ENCODE assay signal across 19 mouse cellular contexts in genomic region chr11:50286428-50286827, GRCm38 (mm10). TPM values are rescaled to one million over a fixed set of nuclear protein-coding genes. Genes with fewer than 3 reads are reported as not detected.
DNase-seq lines count a peak whose midpoint lies in the region; ATAC-seq and TF ChIP-seq lines count a peak whose summit lies in the region.
"Had no signal": no experiment of that assay in that cellular context is flagged by ENCODE, and none has a peak within 500 bp of the region (broad histone marks: within the 10 kb centered on the region; RNA-seq: fewer than 3 reads in every experiment).

No protein-coding gene starts in this region.

- no peak overlapping the region for H3K9ac ChIP-seq in liver, embryonic 15.5 days
- 0 out of 2 replicates have a peak overlapping the region, but pooled peaks have one; percentile 24 for H3K9ac ChIP-seq in CH12.LX (ENCODE audit: insufficient read depth, low read depth)
- H3K9ac ChIP-seq: embryonic facial prominence, embryonic 13.5 days; hindbrain, embryonic 13.5 days; limb, embryonic 15.5 days had no signal

- WGBS in liver, embryonic 15.5 days (ENCODE audit: insufficient replicate concordance) = 39% methylated on average over 1 of the region's 1 CpGs

- no peak overlapping the region for H3K4me2 ChIP-seq in liver, embryonic 15.5 days
- H3K4me2 ChIP-seq in CH12.LX (ENCODE audit: insufficient read depth, low read depth, poor library complexity, severe bottlenecking) = peak overlapping the region; percentile 11; the same call in 1 of the 2 replicates
- H3K4me2 ChIP-seq: embryonic facial prominence, embryonic 13.5 days; hindbrain, embryonic 13.5 days; limb, embryonic 15.5 days; midbrain, embryonic 11.5 days had no signal

- in situ Hi-C loops in CH12.LX (cut with MboI; ENCODE audit: low pct_ligation_motif_present, low pct_unique_long_range_greater_than_20kb, low sequenced_read_pairs) = no loop called here

- TF ChIP-seq RAD21 in CH12.LX (IDR thresholded peaks at IDR 0.05; ENCODE audit: low read depth, low read length) = no peak

- no peak for TF ChIP-seq POLR2A in CH12.LX (IDR thresholded peaks at IDR 0.05; ENCODE audit: low read depth, low read length)

- no peak for TF ChIP-seq CTCF in CH12.LX (conservative IDR thresholded peaks at IDR 0.05 in 1 of 2, IDR thresholded peaks at IDR 0.05 in 1 of 2; ENCODE audit: low read depth in 2 of 2, low read length in 2 of 2)

- ATAC-seq in liver, embryonic 15.5 days (ENCODE audit: insufficient read depth) = no peak
- ATAC-seq in common myeloid progenitor, adult 5-6 weeks (replicated peaks; ENCODE audit: low read depth, poor library complexity, severe bottlenecking) = peak; percentile 61
- peak; percentile 64 for ATAC-seq in megakaryocyte progenitor cell, adult 5-6 weeks (replicated peaks; ENCODE audit: poor library complexity)
- ATAC-seq: intestine, postnatal 0 days had no signal

- no peak overlapping the region for H3K4me3 ChIP-seq in liver, embryonic 15.5 days (replicated peaks)
- no peak overlapping the region for H3K4me3 ChIP-seq in CH12.LX (replicated peaks in 1 of 3; ENCODE audit: low read depth in 2 of 3, low read length in 2 of 3, poor library complexity in 1 of 3)
- H3K4me3 ChIP-seq: embryonic facial prominence, embryonic 13.5 days; heart, embryonic 10.5 days; hindbrain, embryonic 13.5 days; limb, embryonic 15.5 days had no signal

- dilution Hi-C loops in CH12.LX (cut with MboI; ENCODE audit: extremely low pct_ligation_motif_present, extremely low pct_unique_long_range_greater_than_20kb, low sequenced_read_pairs) = no loop called here

- DNase-seq in liver = no peak
- no peak for DNase-seq in CH12.LX (ENCODE audit: extremely low read depth)
- no peak for DNase-seq in layer of hippocampus, postnatal 36 days
- DNase-seq in layer of hippocampus, postnatal 25 days (ENCODE audit: extremely low spot score in 1 of 2, low spot score in 1 of 2) = no peak
- DNase-seq in testis, postnatal 14 days (ENCODE audit: low spot score) = no peak
- DNase-seq: cerebellum, adult 2 months; gastrocnemius, postnatal 14 days; kidney, postnatal 10 days; lung, postnatal 14 days had no signal

- peak overlapping the region; percentile 29; the same call in 1 of the 2 replicates for H3K27ac ChIP-seq in liver, embryonic 15.5 days (replicated peaks)
- peak overlapping the region; percentile 35; the same call in 1 of the 2 replicates for H3K27ac ChIP-seq in CH12.LX (ENCODE audit: insufficient read depth, low read depth)
- H3K27ac ChIP-seq: embryonic facial prominence, embryonic 13.5 days; heart, embryonic 10.5 days; hindbrain, embryonic 13.5 days; limb, embryonic 15.5 days had no signal

- peaks cover 31% of the 10 kb centered on the region; the same call in 1 of the 2 replicates for H3K36me3 ChIP-seq in liver, embryonic 15.5 days (replicated peaks)
- peaks cover 23 to 51% of the 10 kb centered on the region in 2 experiments for H3K36me3 ChIP-seq in CH12.LX (replicated peaks in 1 of 2; ENCODE audit: control insufficient read depth in 1 of 2, insufficient read depth in 1 of 2, low read length in 1 of 2)

- H3K27me3 ChIP-seq in liver, embryonic 15.5 days = no peaks in the 10 kb centered on the region
- H3K27me3 ChIP-seq in CH12.LX (replicated peaks) = no peaks in the 10 kb centered on the region
- H3K27me3 ChIP-seq: embryonic facial prominence, embryonic 13.5 days; hindbrain, embryonic 13.5 days; limb, embryonic 15.5 days had no signal

- TF ChIP-seq EP300 in CH12.LX (IDR thresholded peaks at IDR 0.05; ENCODE audit: low read length) = 0 out of 2 replicates have a peak, but pooled peaks have one; percentile 39

- peaks cover 44% of the 10 kb centered on the region for H3K79me2 ChIP-seq in CH12.LX (replicated peaks; ENCODE audit: control insufficient read depth, extremely low read depth, insufficient read depth, poor library complexity, severe bottlenecking)

- H3K9me3 ChIP-seq in liver, embryonic 15.5 days (replicated peaks) = no peaks in the 10 kb centered on the region
- peaks cover 7% of the 10 kb centered on the region for H3K9me3 ChIP-seq in CH12.LX (replicated peaks; ENCODE audit: low read length)
- H3K9me3 ChIP-seq: embryonic facial prominence, embryonic 13.5 days; G1E; heart, embryonic 10.5 days; hindbrain, embryonic 13.5 days; limb, embryonic 15.5 days had no signal

- H3K4me1 ChIP-seq in liver, embryonic 15.5 days (replicated peaks) = peaks cover 38% of the 10 kb centered on the region
- H3K4me1 ChIP-seq in CH12.LX (ENCODE audit: control insufficient read depth in 1 of 2, insufficient read depth in 2 of 2) = peaks cover 12 to 55% of the 10 kb centered on the region in 2 experiments

TF ChIP-seq in CH12.LX, 34 proteins besides CTCF, POLR2A, EP300 and RAD21:
- no peak for TF ChIP-seq RCOR1 (conservative IDR thresholded peaks at IDR 0.05; ENCODE audit: low read depth, low read length)
- 0 out of 2 replicates have a peak, but pooled peaks have one; percentile 16 for TF ChIP-seq ZNF384 (IDR thresholded peaks at IDR 0.05; ENCODE audit: low read depth, low read length)
- TF ChIP-seq ELF1 (IDR thresholded peaks at IDR 0.05; ENCODE audit: low read depth, low read length) = 0 out of 2 replicates have a peak, but pooled peaks have one; percentile 9

RNA-seq across cellular contexts. Expression of gene Maml1, which starts 5.7 kb away (rescaled TPM):
- 1.5 and 2.1 TPM in 2 replicates for polyA plus RNA-seq in liver, embryonic 15.5 days (2015; fragmentation: Nextera tagmentation; extraction: Ambion mirVana)
- total RNA-seq in CH12.LX (2012; rRNA removed) (4.3 and 5.4 TPM in 2 replicates), CH12.LX (2014; rRNA removed) (1.3 and 2.2 TPM in 2 replicates)
- polyA plus RNA-seq in CH12.LX (2012; ENCODE audit: insufficient read length, low read depth) = 8.4 and 9.7 TPM in 2 replicates
- 6.4 and 9.0 TPM in 2 replicates for total RNA-seq in common myeloid progenitor, adult 5-6 weeks (2017)
- total RNA-seq in megakaryocyte progenitor cell, adult 5-6 weeks (2015) = 14.2 and 15.9 TPM in 2 replicates
- 4.1 and 4.2 TPM in 2 replicates for total RNA-seq in megakaryocyte progenitor cell, adult 5-6 weeks (2017)
- total RNA-seq in layer of hippocampus, postnatal 36 days (2021) = 10 to 100 TPM in 1 of 2 experiments, 1 to 10 TPM in 1; 8.8 to 10.5 TPM
- 10 to 100 TPM; 10.4 to 11.6 TPM for total RNA-seq in layer of hippocampus, postnatal 25 days (2021)

RNA-seq across cellular contexts. Expression of gene Canx, which starts 39.0 kb away (rescaled TPM):
- polyA plus RNA-seq in liver, embryonic 15.5 days (2015; fragmentation: Nextera tagmentation; extraction: Ambion mirVana) = 172 and 176 TPM in 2 replicates
- total RNA-seq in CH12.LX (2012; rRNA removed) (575 and 628 TPM in 2 replicates), CH12.LX (2014; rRNA removed) (627 and 662 TPM in 2 replicates)
- polyA plus RNA-seq in CH12.LX (2012; ENCODE audit: insufficient read length, low read depth) = 607 and 650 TPM in 2 replicates
- 1,004 and 1,241 TPM in 2 replicates for total RNA-seq in common myeloid progenitor, adult 5-6 weeks (2017)
- 500 and 518 TPM in 2 replicates for total RNA-seq in megakaryocyte progenitor cell, adult 5-6 weeks (2015)
- total RNA-seq in megakaryocyte progenitor cell, adult 5-6 weeks (2017) = 1,173 and 1,480 TPM in 2 replicates
- total RNA-seq in layer of hippocampus, postnatal 36 days (2021) = 100 to 1,000 TPM; 425 to 428 TPM
- total RNA-seq in layer of hippocampus, postnatal 25 days (2021) = 100 to 1,000 TPM; 390 to 437 TPM

RNA-seq across cellular contexts. Expression of gene Ltc4s, which starts 48.0 kb away (rescaled TPM):
- polyA plus RNA-seq in liver, embryonic 15.5 days (2015; fragmentation: Nextera tagmentation; extraction: Ambion mirVana) = 0.46 and 0.51 TPM in 2 replicates
- total RNA-seq in CH12.LX (2012; rRNA removed) (1.1 and 1.4 TPM in 2 replicates), CH12.LX (2014; rRNA removed) (0.47 TPM in 1 of 2 replicates, not detected in the other)
- 2.0 and 3.1 TPM in 2 replicates for polyA plus RNA-seq in CH12.LX (2012; ENCODE audit: insufficient read length, low read depth)
- 3.6 and 5.0 TPM in 2 replicates for total RNA-seq in common myeloid progenitor, adult 5-6 weeks (2017)
- total RNA-seq in megakaryocyte progenitor cell, adult 5-6 weeks (2015) = 0.74 and 1.1 TPM in 2 replicates
- 1.4 TPM in 1 of 2 replicates, not detected in the other for total RNA-seq in megakaryocyte progenitor cell, adult 5-6 weeks (2017)
- total RNA-seq in layer of hippocampus, postnatal 36 days (2021) = 1 to 10 TPM; 5.1 to 8.7 TPM
- total RNA-seq in layer of hippocampus, postnatal 25 days (2021) = 10 to 100 TPM in 1 of 2 experiments, 1 to 10 TPM in 1; 8.8 to 11.2 TPM
- total RNA-seq: G1E had no signal
- polyA plus RNA-seq: G1E had no signal
